Mouse (Mus musculus) ES-Bruce4 (cell line): ENCODE data around the gene Olfr429. TPM values are rescaled to one million over a fixed set of nuclear protein-coding genes. Genes with fewer than 3 reads are reported as not detected.

Experiments used
- H3K27ac ChIP-seq: 2 replicates; pipeline ENCODE4 v1.5.1; 2012; ENCODE audit warnings: low read length, inconsistent platforms; ENCODE audit not compliant: insufficient read depth
- H3K27me3 ChIP-seq: 2 replicates; pipeline ENCODE4 v1.6.1; 2012; ENCODE audit warnings: mild to moderate bottlenecking, low read length, inconsistent platforms; ENCODE audit not compliant: control insufficient read depth, poor library complexity, insufficient read depth, severe bottlenecking
- H3K36me3 ChIP-seq: 2 replicates; pipeline ENCODE4 v1.6.1; 2012; ENCODE audit warnings: inconsistent platforms, mild to moderate bottlenecking, low read length, moderate library complexity; ENCODE audit not compliant: control insufficient read depth, poor library complexity, insufficient read depth, severe bottlenecking
- H3K4me1 ChIP-seq: one replicate; pipeline ENCODE4 v1.8.1; 2011; ENCODE audit warnings: low read length; ENCODE audit not compliant: control insufficient read depth, insufficient read depth
- H3K4me3 ChIP-seq: 2 replicates; pipeline ENCODE4 v1.5.1; 2011; ENCODE audit warnings: low read depth, mild to moderate bottlenecking, low read length
- H3K9ac ChIP-seq: 2 replicates; pipeline ENCODE4 v1.6.1; 2012; ENCODE audit warnings: low read depth, mild to moderate bottlenecking, inconsistent platforms; ENCODE audit not compliant: poor library complexity, severe bottlenecking
- H3K9me3 ChIP-seq: replicated peaks from 2 replicates; pipeline ENCODE4 v1.6.1; 2012; ENCODE audit warnings: mild to moderate bottlenecking, low read length, inconsistent platforms; ENCODE audit not compliant: control insufficient read depth, poor library complexity, insufficient read depth, severe bottlenecking
- CTCF ChIP-seq: IDR thresholded peaks from one replicate; pipeline ENCODE4 v1.8.1; 2011; ENCODE audit warnings: low read depth, low read length
- EP300 ChIP-seq: IDR thresholded peaks from 2 replicates; pipeline ENCODE4 v1.6.1; 2011; ENCODE audit warnings: low read depth, low read length; ENCODE audit not compliant: insufficient read depth
- POLR2A ChIP-seq: IDR thresholded peaks from one replicate; pipeline ENCODE4 v1.8.1; 2011; ENCODE audit warnings: low read length; ENCODE audit not compliant: insufficient read depth
- polyA plus RNA-seq: library from polyadenylated mRNA; stranded (reverse); fragments of >200 nt; gene quantifications from 2 replicates; pipeline ENCODE4 v1.2.4, GENCODE M21; 2011; ENCODE audit warnings: low read depth; ENCODE audit not compliant: missing spikeins, insufficient read depth, insufficient read length

Gene Olfr429
- polyA plus RNA-seq, 1 experiment, result not detected

DNA sequence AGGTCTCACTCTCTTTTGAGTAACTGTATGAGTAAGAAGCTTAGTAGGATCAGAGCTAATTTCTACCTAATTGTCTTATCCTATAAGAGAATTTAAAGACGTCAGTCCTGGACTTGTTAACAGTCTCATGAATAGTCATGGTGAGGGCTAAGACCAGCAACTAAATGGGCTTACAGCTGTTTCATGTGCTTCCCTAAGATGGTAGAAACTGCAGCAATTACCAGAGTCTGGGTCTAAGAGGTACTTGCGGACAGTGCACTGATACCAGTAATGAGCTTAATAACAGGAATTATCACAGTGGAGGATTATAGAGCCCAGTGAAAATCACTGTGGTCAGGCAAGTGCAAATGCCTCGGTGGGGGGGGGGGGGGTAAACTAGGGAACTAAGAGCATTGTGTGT is 47.9 kb downstream of the Olfr429 start:
- Histone ChIP-seq H3K27ac (no peak overlapping the region), H3K9me3 (no peaks in the 10 kb centered on the region), H3K27me3 (no peaks in the 10 kb centered on the region), H3K4me3 (no peak overlapping the region), H3K36me3 (no peaks in the 10 kb centered on the region), H3K4me1 (no peaks in the 10 kb centered on the region), H3K9ac (no peak overlapping the region)
- TF ChIP-seq EP300 (no peak), CTCF (no peak), POLR2A (no peak)

Other genes starting within 250 kb of the Olfr429 start
- not detected in 2 replicates for gene Ifi211, start 171.3 kb upstream of the Olfr429 start, polyA plus RNA-seq
- gene Mndal, start 141.8 kb upstream of the Olfr429 start, polyA plus RNA-seq, result not detected in 2 replicates
- gene Ifi203, start 141.7 kb upstream of the Olfr429 start, polyA plus RNA-seq, result 0.24 TPM in 1 of 2 replicates, not detected in the other
- not detected in 2 replicates for gene Ifi202b, start 101.6 kb upstream of the Olfr429 start, polyA plus RNA-seq
- gene Ifi205, start 52.5 kb upstream of the Olfr429 start, polyA plus RNA-seq, result not detected in 2 replicates
- gene Olfr433, start 43.6 kb upstream of the Olfr429 start, polyA plus RNA-seq, result not detected in 2 replicates
- not detected in 2 replicates for gene Olfr432, start 35.1 kb upstream of the Olfr429 start, polyA plus RNA-seq
- gene Olfr430, start 17.7 kb upstream of the Olfr429 start, polyA plus RNA-seq, result not detected in 2 replicates
- not detected in 2 replicates for gene Olfr427, start 12.6 kb downstream of the Olfr429 start, polyA plus RNA-seq
- gene Olfr231, start 36.8 kb downstream of the Olfr429 start, polyA plus RNA-seq, result not detected in 2 replicates
- gene Olfr424, start 47.2 kb downstream of the Olfr429 start, polyA plus RNA-seq, result not detected in 2 replicates
- gene Olfr420, start 71.3 kb downstream of the Olfr429 start, polyA plus RNA-seq, result not detected in 2 replicates
- gene Spta1, start 88.4 kb downstream of the Olfr429 start, polyA plus RNA-seq, result 0.91 and 0.94 TPM in 2 replicates
- not detected in 2 replicates for gene Olfr419, start 167.7 kb downstream of the Olfr429 start, polyA plus RNA-seq
- not detected in 2 replicates for gene Mptx1, start 246.2 kb downstream of the Olfr429 start, polyA plus RNA-seq